Mouse (Mus musculus) kidney, postnatal 0 days (tissue): ENCODE data around the gene Kcns1. TPM values are rescaled to one million over a fixed set of nuclear protein-coding genes. Genes with fewer than 3 reads are reported as not detected.

ENCODE experiments used
- ATAC-seq: fragments of 200-750 bp; cut with Nextera tagmentation; replicated peaks from 2 replicates; pipeline ENCODE4 v1.8.0; 2017; ENCODE audit warnings: low read depth, moderate number of reproducible peaks, moderate TSS enrichment, moderate library complexity; ENCODE audit not compliant: low FRiP score
- DNase-seq: peaks from one replicate; pipeline ENCODE4 v3.0.0-alpha.2; 2016; ENCODE audit warnings: low spot score
- H3K27ac ChIP-seq: fragments of 300-500 bp; sonication (generic); 2 replicates; pipeline ENCODE4 v1.5.1; 2014; ENCODE audit warnings: mild to moderate bottlenecking
- H3K27me3 ChIP-seq: fragments of 300-500 bp; sonication (generic); 2 replicates; pipeline ENCODE4 v1.6.1; 2014; ENCODE audit warnings: low read length, mixed read lengths; ENCODE audit not compliant: insufficient read depth
- H3K36me3 ChIP-seq: fragments of 300-500 bp; sonication (generic); 2 replicates; pipeline ENCODE4 v1.6.1; 2014; ENCODE audit warnings: low read length, mixed read lengths; ENCODE audit not compliant: insufficient read depth
- H3K4me1 ChIP-seq: fragments of 300-500 bp; sonication (generic); replicated peaks from 2 replicates; pipeline ENCODE4 v1.6.1; 2014; ENCODE audit warnings: antibody characterized with exemption, low read length, mixed read lengths; ENCODE audit not compliant: insufficient read depth
- H3K4me2 ChIP-seq: fragments of 300-500 bp; sonication (generic); 2 replicates; pipeline ENCODE4 v1.6.1; 2014; ENCODE audit warnings: mild to moderate bottlenecking, low read length, moderate library complexity, mixed read lengths
- H3K4me3 ChIP-seq: fragments of 300-500 bp; sonication (generic); replicated peaks from 2 replicates; pipeline ENCODE4 v1.5.1; 2014; ENCODE audit warnings: low read depth, low read length
- H3K9ac ChIP-seq: fragments of 300-500 bp; sonication (generic); 2 replicates; pipeline ENCODE4 v1.6.1; 2014; ENCODE audit warnings: low read depth, low read length
- H3K9me3 ChIP-seq: fragments of 300-500 bp; sonication (generic); replicated peaks from 2 replicates; pipeline ENCODE4 v1.6.1; 2016; ENCODE audit warnings: low read length, inconsistent platforms, mixed read lengths
- CTCF ChIP-seq: IDR thresholded peaks from 2 replicates; pipeline ENCODE4 v1.5.1; 2016; ENCODE audit warnings: antibody characterized with exemption, low read depth, mild to moderate bottlenecking, moderate library complexity
- WGBS: fragments of 180-500 bp; shearing (Covaris S2); extraction: QIAGEN DNeasy Blood & Tissue Kit; methylation state at CpG from one replicate; pipeline ENCODE4 v1.1.7; 2014; 5-methylcytosine and 5-hydroxymethylcytosine counted together
- polyA plus RNA-seq: library from polyadenylated mRNA; unstranded; fragments of >200 nt; fragmentation: Nextera tagmentation; extraction: Ambion mirVana; gene quantifications from 2 replicates; pipeline ENCODE4 v1.2.1, GENCODE M21; 2015

The Kcns1 gene
- polyA plus RNA-seq, 1 experiment from 2014 or later = 0.14 TPM

DNA sequence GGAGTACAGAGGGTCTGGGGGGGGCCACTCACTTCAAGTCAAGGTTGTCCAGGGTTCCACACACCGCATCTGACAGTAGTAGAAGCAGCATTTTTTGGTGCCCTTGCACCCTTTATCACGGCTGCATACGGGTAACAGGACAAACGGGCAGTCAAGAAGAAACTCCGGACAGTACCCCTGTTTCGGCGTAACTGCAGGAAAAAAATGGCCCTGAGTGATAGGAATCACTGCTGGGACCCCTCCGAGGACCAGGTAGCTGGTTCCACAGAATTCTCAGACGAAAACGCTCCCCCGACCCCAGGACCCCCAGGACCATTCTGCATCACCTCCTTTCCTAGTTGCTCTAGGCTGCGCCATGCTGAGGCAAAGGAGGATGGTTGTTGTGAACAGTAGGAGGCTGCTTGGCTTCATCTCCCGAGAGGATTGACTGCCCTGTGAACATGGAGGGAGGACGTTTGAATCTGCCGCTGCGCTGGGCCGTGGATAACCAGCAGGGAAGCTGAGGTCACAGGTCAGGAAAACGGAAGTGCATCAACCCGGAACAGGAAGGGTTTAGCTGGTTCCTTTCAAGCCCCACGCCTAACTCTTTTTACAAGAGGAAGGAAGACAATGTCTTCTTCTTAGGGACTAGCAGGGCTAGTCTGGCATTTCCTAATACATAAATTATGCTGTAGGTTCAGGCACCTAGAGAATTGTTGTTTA, 28.9 kb upstream of the Kcns1 start, which contains the start of gene Wfdc15a:
Gene Wfdc15a, minus strand, starts transcription at position 505 of the 702 bp plus-strand sequence.
- Histone ChIP-seq H3K4me1 (no peaks in the 10 kb centered on the region), H3K36me3 (no peaks in the 10 kb centered on the region), H3K27me3 (no peaks in the 10 kb centered on the region), H3K4me2 (no peak within 1 kb of the TSS), H3K27ac (no peak within 1 kb of the TSS), H3K4me3 (no peak within 1 kb of the TSS), H3K9ac (no peak within 1 kb of the TSS), H3K9me3 (no peaks in the 10 kb centered on the region)
- TF ChIP-seq CTCF = no peak
- WGBS = 70% methylated on average over 20 of the region's 20 CpGs
- no peak for ATAC-seq
- DNase-seq = no peak

DNA sequence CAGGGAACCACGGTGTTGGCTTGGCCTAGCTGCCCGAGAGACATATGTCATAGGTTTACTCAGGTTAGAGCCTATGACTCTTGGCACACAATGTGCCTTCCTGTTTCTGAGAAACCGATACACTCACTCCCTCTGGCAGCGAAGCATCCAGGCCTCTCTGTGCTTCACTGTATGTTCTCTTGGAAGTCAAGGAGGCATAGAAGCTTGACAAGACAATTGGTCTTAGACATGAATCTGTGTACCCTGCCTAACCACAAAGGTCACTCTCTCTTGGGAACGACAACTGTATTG, 25.7 kb upstream of the Kcns1 start:
- DNase-seq (no peak), ATAC-seq (no peak)
- Histone ChIP-seq H3K27me3 (no peaks in the 10 kb centered on the region), H3K4me2 (no peak overlapping the region), H3K4me3 (no peak overlapping the region), H3K27ac (no peak overlapping the region), H3K9ac (no peak overlapping the region), H3K4me1 (no peaks in the 10 kb centered on the region), H3K9me3 (no peaks in the 10 kb centered on the region), H3K36me3 (no peaks in the 10 kb centered on the region)
- 69% methylated on average over 5 of the region's 5 CpGs for WGBS
- TF ChIP-seq CTCF = no peak

DNA sequence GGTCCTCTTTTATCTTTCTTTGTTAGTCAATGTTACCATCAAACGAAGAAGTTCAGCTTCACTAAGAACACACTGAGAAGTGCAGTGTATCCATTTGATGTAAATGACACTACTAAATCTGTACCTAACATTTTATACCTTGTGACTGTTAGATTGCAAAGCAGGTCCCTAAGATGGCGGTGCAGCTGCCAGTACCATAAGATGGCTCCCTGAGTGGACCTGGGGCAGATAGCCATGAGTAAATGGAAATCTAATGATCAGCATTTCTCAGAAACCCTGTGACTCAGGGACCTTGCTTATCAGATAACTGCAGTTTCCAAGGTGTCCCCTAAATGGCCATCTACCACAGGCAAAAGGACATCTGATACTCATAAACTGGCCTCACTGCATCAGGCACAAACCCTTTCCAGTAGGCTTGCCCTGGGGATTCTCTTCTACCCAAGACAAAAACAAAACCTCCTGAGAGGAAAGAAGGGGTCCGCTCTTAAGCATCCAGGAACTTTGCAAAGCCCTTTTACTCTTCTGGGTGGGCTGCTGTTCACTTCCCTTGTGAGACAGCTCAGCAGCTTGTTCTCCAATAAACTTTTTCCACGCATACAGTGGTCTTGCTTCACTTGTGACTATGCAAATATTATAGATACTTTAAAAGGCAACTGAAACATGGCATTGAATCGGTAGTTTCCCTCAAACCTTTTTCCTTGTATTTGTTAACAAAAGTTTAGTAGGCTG, 25.2 kb upstream of the Kcns1 start:
- H3K36me3 ChIP-seq = no peaks in the 10 kb centered on the region
- ATAC-seq = no peak
- TF ChIP-seq CTCF = no peak
- WGBS = 88% methylated on average over 5 of the region's 5 CpGs
- no peaks in the 10 kb centered on the region for H3K27me3 ChIP-seq
- no peak overlapping the region for H3K4me2 ChIP-seq
- H3K27ac ChIP-seq = no peak overlapping the region
- DNase-seq = no peak
- no peak overlapping the region for H3K9ac ChIP-seq
- H3K4me3 ChIP-seq = no peak overlapping the region
- H3K4me1 ChIP-seq = no peaks in the 10 kb centered on the region
- H3K9me3 ChIP-seq = no peaks in the 10 kb centered on the region

DNA sequence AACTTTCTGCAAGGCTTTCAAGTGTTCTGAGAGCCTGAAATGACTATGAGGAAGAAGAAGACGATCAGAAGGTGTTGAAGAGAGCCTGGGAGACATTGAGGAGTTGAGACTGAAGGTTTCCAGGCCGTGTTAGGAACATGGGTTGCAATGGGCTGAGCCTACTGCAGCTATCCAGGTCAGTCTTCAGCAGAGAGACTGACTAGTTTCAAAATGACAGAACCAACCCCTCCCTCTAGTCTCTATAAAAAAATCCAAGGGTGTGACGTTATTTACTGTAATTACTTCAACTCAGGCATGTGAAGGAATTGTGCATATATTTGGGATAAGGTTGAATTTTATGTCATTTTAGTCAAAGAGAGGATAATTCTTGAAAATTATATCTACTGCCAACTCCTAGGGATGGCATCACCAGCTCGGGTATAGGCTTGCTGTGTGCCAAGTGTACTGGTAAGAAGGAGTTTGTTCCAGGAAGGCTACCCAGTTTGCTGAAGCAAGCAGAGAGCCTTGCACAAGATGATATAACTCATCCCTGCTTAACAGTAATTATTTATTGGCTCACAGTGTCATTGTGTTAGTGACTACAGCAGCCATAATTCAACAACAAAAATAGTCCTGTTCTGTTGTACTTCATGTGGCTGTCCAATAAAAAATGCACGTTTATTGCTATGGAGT, 24.2 kb upstream of the Kcns1 start:
- ATAC-seq (no peak), DNase-seq (no peak)
- Histone ChIP-seq H3K4me3 (no peak overlapping the region), H3K27ac (no peak overlapping the region), H3K9me3 (no peaks in the 10 kb centered on the region), H3K27me3 (no peaks in the 10 kb centered on the region), H3K36me3 (no peaks in the 10 kb centered on the region), H3K4me1 (no peaks in the 10 kb centered on the region), H3K4me2 (no peak overlapping the region), H3K9ac (no peak overlapping the region)
- TF ChIP-seq CTCF = no peak
- WGBS = 70% methylated on average over 5 of the region's 5 CpGs

DNA sequence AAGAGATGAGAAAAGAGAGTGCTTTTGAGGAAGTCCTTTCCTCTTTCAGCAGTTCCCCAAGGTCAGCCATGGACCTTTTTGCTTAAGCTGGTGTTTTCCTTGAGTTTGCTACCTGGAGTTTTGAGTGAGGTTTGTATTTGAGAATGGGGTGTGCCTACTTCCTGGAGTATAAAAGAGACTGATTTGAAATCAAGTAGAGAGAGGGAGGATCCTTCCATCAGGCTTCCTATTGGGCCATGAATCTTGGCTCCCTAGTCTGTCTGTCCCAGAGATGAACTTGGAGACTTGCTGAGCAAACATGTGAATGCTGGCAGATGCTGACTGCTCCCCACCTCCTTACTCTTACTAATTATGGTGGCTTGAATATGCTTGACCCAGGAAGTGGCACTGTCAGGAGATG, 21.4 kb upstream of the Kcns1 start:
- no peaks in the 10 kb centered on the region for H3K36me3 ChIP-seq
- TF ChIP-seq CTCF = no peak
- no peaks in the 10 kb centered on the region for H3K9me3 ChIP-seq
- no peak for ATAC-seq
- no peaks in the 10 kb centered on the region for H3K27me3 ChIP-seq
- no peak for DNase-seq
- H3K4me2 ChIP-seq = no peak overlapping the region
- H3K9ac ChIP-seq = no peak overlapping the region
- H3K27ac ChIP-seq = no peak overlapping the region
- no peak overlapping the region for H3K4me3 ChIP-seq
- H3K4me1 ChIP-seq = no peaks in the 10 kb centered on the region

DNA sequence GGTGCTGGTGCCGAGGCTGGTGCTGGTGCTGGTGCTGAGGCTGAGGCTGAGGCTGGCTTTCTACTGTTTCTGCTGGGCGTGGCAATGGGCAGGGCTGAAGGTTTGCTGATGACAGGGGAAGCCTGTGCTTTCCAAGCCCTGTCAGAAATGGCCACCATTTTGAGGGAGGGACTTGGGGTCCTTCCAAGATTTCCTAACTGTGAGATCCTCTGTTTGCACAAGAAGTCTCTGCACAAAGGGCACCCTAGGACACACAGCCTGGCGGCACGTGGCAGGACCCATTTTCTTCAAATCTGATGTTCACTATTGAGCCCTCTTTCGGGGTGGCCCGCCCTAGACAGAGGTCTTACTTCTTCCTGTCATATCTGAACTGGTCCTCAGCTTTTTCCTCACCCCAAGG, 19.7 kb upstream of the Kcns1 start, which contains the start of gene Wfdc12:
Gene Wfdc12, minus strand, starts transcription at position 33 of the 400 bp plus-strand sequence.
- no peak for DNase-seq
- ATAC-seq = no peak
- Histone ChIP-seq H3K27me3 (no peaks in the 10 kb centered on the region), H3K36me3 (no peaks in the 10 kb centered on the region), H3K4me2 (no peak within 1 kb of the TSS), H3K27ac (no peak within 1 kb of the TSS), H3K4me1 (no peaks in the 10 kb centered on the region), H3K9ac (no peak within 1 kb of the TSS), H3K4me3 (no peak within 1 kb of the TSS), H3K9me3 (no peaks in the 10 kb centered on the region)
- 83% methylated on average over 6 of the region's 6 CpGs for WGBS
- TF ChIP-seq CTCF = no peak
